Mouse (Mus musculus) liver, embryonic 14.5 days (tissue): Measurements from ENCODE around the gene Klhl33.

Experiments
- CTCF ChIP-seq: IDR thresholded peaks from 2 replicates; pipeline ENCODE4 v1.5.1; 2016; ENCODE audit warnings: antibody characterized with exemption, low read depth, control low read depth
- EP300 ChIP-seq: IDR thresholded peaks from 2 replicates; pipeline ENCODE4 v1.6.1; 2016; ENCODE audit warnings: antibody characterized with exemption, low read depth

GRCm38 (mm10) chr14:50924281-50925064 is 27.2 kb upstream of the Klhl33 start, which contains the start of the genes Osgep and Apex1:
- no peak for TF ChIP-seq CTCF
- no peak for TF ChIP-seq EP300
